Mouse (Mus musculus) kidney, embryonic 14.5 days (tissue): Measurements from ENCODE around the gene Atp2a1. TPM values are rescaled to one million over a fixed set of nuclear protein-coding genes. Genes with fewer than 3 reads are reported as not detected.

Experiments used
- ATAC-seq: fragments of 200-750 bp; cut with Nextera tagmentation; 2 replicates; pipeline ENCODE4 v1.8.0; 2017; ENCODE audit warnings: moderate number of reproducible peaks, mild to moderate bottlenecking, moderate TSS enrichment, moderate library complexity; ENCODE audit not compliant: low FRiP score, low TSS enrichment
- H3K27ac ChIP-seq: fragments of 300-500 bp; sonication (generic); 2 replicates; pipeline ENCODE4 v1.5.1; 2014; ENCODE audit warnings: low read depth, mild to moderate bottlenecking, low read length, moderate library complexity, mixed read lengths
- H3K27me3 ChIP-seq: fragments of 300-500 bp; sonication (generic); 2 replicates; pipeline ENCODE4 v1.6.1; 2014; ENCODE audit warnings: mild to moderate bottlenecking, low read length; ENCODE audit not compliant: control insufficient read depth, insufficient read depth
- H3K36me3 ChIP-seq: fragments of 300-500 bp; sonication (generic); 2 replicates; pipeline ENCODE4 v1.6.1; 2014; ENCODE audit warnings: low read length, mixed read lengths; ENCODE audit not compliant: control insufficient read depth, insufficient read depth
- H3K4me1 ChIP-seq: fragments of 300-500 bp; sonication (generic); 2 replicates; pipeline ENCODE4 v1.6.1; 2014; ENCODE audit warnings: low read length, mixed read lengths; ENCODE audit not compliant: control insufficient read depth, insufficient read depth
- H3K4me2 ChIP-seq: fragments of 300-500 bp; sonication (generic); replicated peaks from 2 replicates; pipeline ENCODE4 v1.6.1; 2014; ENCODE audit warnings: low read depth, mild to moderate bottlenecking, low read length
- H3K4me3 ChIP-seq: fragments of 300-500 bp; sonication (generic); 2 replicates; pipeline ENCODE4 v1.5.1; 2014; ENCODE audit warnings: mild to moderate bottlenecking, low read length
- H3K9ac ChIP-seq: fragments of 300-500 bp; sonication (generic); 2 replicates; pipeline ENCODE4 v1.6.1; 2014; ENCODE audit warnings: low read depth, mild to moderate bottlenecking, low read length, moderate library complexity
- H3K9me3 ChIP-seq: fragments of 300-500 bp; sonication (generic); 2 replicates; pipeline ENCODE4 v1.6.1; 2016; ENCODE audit warnings: low read length; ENCODE audit not compliant: control insufficient read depth
- WGBS: fragments of 180-500 bp; shearing (Covaris S2); extraction: QIAGEN DNeasy Blood & Tissue Kit; methylation state at CpG from one replicate; pipeline ENCODE4 v1.1.7; 2014; 5-methylcytosine and 5-hydroxymethylcytosine counted together
- polyA plus RNA-seq: library from polyadenylated mRNA; unstranded; fragments of >200 nt; fragmentation: Nextera tagmentation; extraction: Ambion mirVana; gene quantifications from 2 replicates; pipeline ENCODE4 v1.2.1, GENCODE M21; 2014

Gene Atp2a1
- polyA plus RNA-seq, 1 experiment from 2014 or later, result 1.6 TPM

- no peak overlapping the region for H3K9ac ChIP-seq
- H3K9me3 ChIP-seq, result no peaks in the 10 kb centered on the region
- no peaks in the 10 kb centered on the region for H3K27me3 ChIP-seq
- no peak overlapping the region for H3K4me3 ChIP-seq
- no peak overlapping the region for H3K4me2 ChIP-seq
- WGBS, result 24% methylated on average over 5 of the region's 5 CpGs
- 0 out of 2 replicates have a peak, but pooled peaks cover 3% of the 10 kb centered on the region for H3K4me1 ChIP-seq
- ATAC-seq, result no peak
- H3K27ac ChIP-seq, result no peak overlapping the region
- no peaks in the 10 kb centered on the region for H3K36me3 ChIP-seq
These were observed 18.8 kb upstream of the Atp2a1 start for GRCm38 (mm10) chr7:126481699-126482098.

DNA sequence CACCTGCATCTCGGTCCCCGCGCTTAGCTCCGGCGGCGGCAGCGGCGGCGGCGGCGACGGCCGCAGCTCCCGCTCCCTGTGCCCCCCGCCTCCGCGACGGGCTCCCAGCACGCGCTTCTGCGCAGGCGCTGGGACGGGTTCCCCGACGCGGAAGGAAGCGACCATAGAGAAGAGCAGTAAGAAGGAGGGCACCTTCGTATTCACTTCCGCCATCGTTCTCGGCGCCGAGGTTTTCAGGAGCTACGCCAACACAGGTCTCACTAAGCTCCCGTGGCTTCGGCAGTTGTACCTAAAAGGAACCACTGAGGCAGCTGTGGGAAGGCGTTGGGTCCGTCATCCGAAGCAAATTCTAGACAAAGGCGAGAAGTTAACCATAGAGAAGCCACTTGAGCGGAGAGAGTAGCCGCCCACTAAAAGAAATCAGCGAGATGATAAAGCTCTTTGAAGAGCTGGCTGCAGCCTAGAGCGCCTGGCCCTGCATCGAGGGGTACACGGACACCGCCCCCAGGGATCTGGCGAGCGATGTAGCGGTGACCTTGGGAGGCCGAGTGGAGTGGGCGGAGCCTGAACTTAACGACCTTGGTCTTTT lies 12.2 kb upstream of the Atp2a1 start, which contains the start of gene Sh2b1:
Sh2b1 (minus strand) TSS at position 432 of the 589 bp plus-strand sequence.
- Histone ChIP-seq H3K4me2 (peak within 1 kb of the TSS; percentile 62), H3K27me3 (no peaks in the 10 kb centered on the region), H3K9me3 (no peaks in the 10 kb centered on the region), H3K27ac (peak within 1 kb of the TSS; percentile 95), H3K4me1 (peaks cover 9% of the 10 kb centered on the region), H3K9ac (peak within 1 kb of the TSS; percentile 97), H3K36me3 (peaks cover 27% of the 10 kb centered on the region), H3K4me3 (peak within 1 kb of the TSS; percentile 95)
- peak; percentile 93 for ATAC-seq
- WGBS, result under 1% methylated on average over 53 of the region's 53 CpGs

DNA sequence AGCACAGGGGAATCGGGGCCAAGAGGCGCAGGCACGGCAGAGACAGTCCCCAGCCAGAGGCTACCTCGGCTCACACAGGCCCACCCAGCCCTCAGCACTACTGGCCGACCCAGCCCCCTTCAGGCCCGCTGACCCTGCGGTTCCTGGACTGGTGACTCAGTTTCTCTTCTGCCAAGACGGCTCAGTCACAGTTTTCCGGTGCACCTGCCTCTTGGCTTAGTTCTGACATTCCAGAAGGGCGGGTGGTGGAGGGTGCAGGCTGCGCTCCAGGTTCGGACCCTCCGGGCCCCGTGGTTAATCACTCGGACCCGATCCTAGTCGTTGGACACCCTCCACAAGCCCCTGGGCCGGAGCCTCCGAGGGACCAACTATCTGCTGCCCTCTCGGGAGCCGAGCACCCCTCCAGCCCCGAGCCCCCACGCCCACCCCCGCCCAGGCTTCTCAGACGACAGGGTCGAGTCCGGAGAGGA lies 11.6 kb upstream of the Atp2a1 start:
- Histone ChIP-seq H3K27ac (peak overlapping the region; percentile 95), H3K27me3 (no peaks in the 10 kb centered on the region), H3K9me3 (no peaks in the 10 kb centered on the region), H3K36me3 (peaks cover 33% of the 10 kb centered on the region), H3K4me2 (peak overlapping the region; percentile 62), H3K4me3 (peak overlapping the region; percentile 95), H3K4me1 (peaks cover 9% of the 10 kb centered on the region), H3K9ac (peak overlapping the region; percentile 97)
- 2% methylated on average over 26 of the region's 27 CpGs for WGBS
- ATAC-seq, result peak; percentile 59

GRCm38 (mm10) chr7:126473470-126474086 lies 10.7 kb upstream of the Atp2a1 start:
- no peaks in the 10 kb centered on the region for H3K9me3 ChIP-seq
- H3K27ac ChIP-seq, result no peak overlapping the region
- H3K4me2 ChIP-seq, result peak overlapping the region; percentile 62
- H3K4me1 ChIP-seq, result peaks cover 9% of the 10 kb centered on the region
- H3K9ac ChIP-seq, result peak overlapping the region; percentile 97; the same call in 1 of the 2 replicates
- H3K4me3 ChIP-seq, result peak overlapping the region; percentile 95
- WGBS, result 83% methylated on average over 9 of the region's 9 CpGs
- ATAC-seq, result no peak
- H3K27me3 ChIP-seq, result no peaks in the 10 kb centered on the region
- H3K36me3 ChIP-seq, result peaks cover 43% of the 10 kb centered on the region

GRCm38 (mm10) chr7:126472713-126473112 lies 9.8 kb upstream of the Atp2a1 start:
- H3K4me1 ChIP-seq, result peaks cover 9% of the 10 kb centered on the region
- 94% methylated on average over 16 of the region's 16 CpGs for WGBS
- H3K36me3 ChIP-seq, result peaks cover 51% of the 10 kb centered on the region
- H3K4me3 ChIP-seq, result no peak overlapping the region
- H3K9me3 ChIP-seq, result no peaks in the 10 kb centered on the region
- H3K9ac ChIP-seq, result no peak overlapping the region
- ATAC-seq, result no peak
- H3K27me3 ChIP-seq, result no peaks in the 10 kb centered on the region
- no peak overlapping the region for H3K4me2 ChIP-seq
- H3K27ac ChIP-seq, result no peak overlapping the region

DNA sequence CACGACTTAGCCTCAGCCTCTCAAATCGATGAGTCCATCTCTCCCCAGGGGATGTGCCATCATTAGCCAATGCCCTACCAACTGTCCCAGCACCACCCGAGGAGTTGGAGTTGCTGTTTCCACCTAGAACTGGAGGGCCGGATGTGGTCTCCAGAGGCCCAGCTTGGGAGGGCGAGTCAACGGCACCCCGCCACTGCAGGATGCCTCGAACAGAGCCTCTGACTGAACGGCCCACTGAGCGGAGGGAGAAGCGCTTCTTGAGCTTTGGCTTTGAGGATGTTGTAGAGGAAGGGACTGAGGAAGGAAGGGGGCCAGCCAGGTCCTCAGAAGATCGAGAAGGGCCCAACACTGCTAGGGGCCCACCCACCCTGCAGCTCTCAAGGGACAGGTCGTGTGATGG lies 9.4 kb upstream of the Atp2a1 start:
- H3K9ac ChIP-seq, result no peak overlapping the region
- WGBS, result 88% methylated on average over 13 of the region's 13 CpGs
- H3K27ac ChIP-seq, result no peak overlapping the region
- no peak overlapping the region for H3K4me3 ChIP-seq
- H3K4me1 ChIP-seq, result peaks cover 9% of the 10 kb centered on the region
- ATAC-seq, result no peak
- H3K36me3 ChIP-seq, result peaks cover 55% of the 10 kb centered on the region
- H3K4me2 ChIP-seq, result no peak overlapping the region
- H3K27me3 ChIP-seq, result no peaks in the 10 kb centered on the region
- H3K9me3 ChIP-seq, result no peaks in the 10 kb centered on the region

DNA sequence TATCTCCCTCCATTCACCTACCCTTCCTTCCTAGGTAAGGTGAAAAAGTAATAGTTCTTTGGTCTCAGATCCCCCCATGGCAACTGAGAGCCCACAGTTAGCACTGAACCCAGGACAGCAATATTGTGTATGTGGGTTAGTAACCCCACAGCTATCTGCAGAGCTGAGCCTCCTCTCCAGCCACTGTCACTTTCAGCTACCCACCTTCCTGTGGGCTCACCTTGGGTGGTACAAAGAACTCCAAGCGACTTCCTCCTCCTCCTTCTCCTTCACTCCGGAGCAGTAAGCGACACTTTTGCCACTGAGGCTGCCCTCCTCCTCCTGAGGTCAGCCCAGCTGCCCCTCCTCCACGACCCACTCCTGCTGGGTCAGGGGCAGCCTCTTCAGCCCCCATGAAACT lies 8.9 kb upstream of the Atp2a1 start:
- Histone ChIP-seq H3K4me3 (no peak overlapping the region), H3K9me3 (no peaks in the 10 kb centered on the region), H3K27ac (no peak overlapping the region), H3K4me2 (no peak overlapping the region), H3K4me1 (peaks cover 9% of the 10 kb centered on the region), H3K27me3 (no peaks in the 10 kb centered on the region), H3K9ac (no peak overlapping the region), H3K36me3 (peaks cover 60% of the 10 kb centered on the region)
- no peak for ATAC-seq
- WGBS, result 61% methylated on average over 4 of the region's 4 CpGs

GRCm38 (mm10) chr7:126471361-126471760 lies 8.5 kb upstream of the Atp2a1 start:
- no peaks in the 10 kb centered on the region for H3K9me3 ChIP-seq
- no peak overlapping the region for H3K4me2 ChIP-seq
- H3K27ac ChIP-seq, result no peak overlapping the region
- H3K27me3 ChIP-seq, result no peaks in the 10 kb centered on the region
- no peak for ATAC-seq
- H3K4me1 ChIP-seq, result peaks cover 9% of the 10 kb centered on the region
- no peak overlapping the region for H3K9ac ChIP-seq
- no peak overlapping the region for H3K4me3 ChIP-seq
- WGBS, result 90% methylated on average over 5 of the region's 5 CpGs
- peaks cover 65% of the 10 kb centered on the region for H3K36me3 ChIP-seq

- no peak for ATAC-seq
- H3K9me3 ChIP-seq, result no peaks in the 10 kb centered on the region
- WGBS, result 85% methylated on average over 6 of the region's 6 CpGs
These were observed 7.2 kb upstream of the Atp2a1 start for GRCm38 (mm10) chr7:126470077-126470476.

More at GRCm38 (mm10) chr7:126470077-126470476, 7.2 kb upstream of the Atp2a1 start:
- Histone ChIP-seq H3K9ac (no peak overlapping the region), H3K4me3 (no peak overlapping the region), H3K36me3 (peaks cover 67% of the 10 kb centered on the region), H3K27me3 (no peaks in the 10 kb centered on the region), H3K4me1 (peaks cover 9% of the 10 kb centered on the region), H3K4me2 (no peak overlapping the region), H3K27ac (no peak overlapping the region)
